Mouse (Mus musculus) heart, postnatal 0 days (tissue): Measurements from ENCODE around the gene Rnaseh2b. TPM values are rescaled to one million over a fixed set of nuclear protein-coding genes. Genes with fewer than 3 reads are reported as not detected.

Experiments
- ATAC-seq: fragments of 200-750 bp; cut with Nextera tagmentation; 2 replicates; pipeline ENCODE4 v1.8.0; 2017; ENCODE audit warnings: low read depth, moderate number of reproducible peaks, moderate library complexity; ENCODE audit not compliant: insufficient read depth
- DNase-seq: peaks from one replicate; pipeline ENCODE4 v3.0.0-alpha.2; 2016; ENCODE audit warnings: low spot score
- H3K27ac ChIP-seq: fragments of 300-500 bp; sonication (generic); 2 replicates; pipeline ENCODE4 v1.5.1; 2014; ENCODE audit warnings: low read depth, mild to moderate bottlenecking
- H3K27me3 ChIP-seq: fragments of 300-500 bp; sonication (generic); 2 replicates; pipeline ENCODE4 v1.6.1; 2014; ENCODE audit warnings: low read length, mixed read lengths; ENCODE audit not compliant: control insufficient read depth, insufficient read depth
- H3K36me3 ChIP-seq: fragments of 300-500 bp; sonication (generic); replicated peaks from 2 replicates; pipeline ENCODE4 v1.6.1; 2014; ENCODE audit warnings: low read length, mixed read lengths; ENCODE audit not compliant: control insufficient read depth, insufficient read depth
- H3K4me1 ChIP-seq: fragments of 300-500 bp; sonication (generic); 2 replicates; pipeline ENCODE4 v1.6.1; 2014; ENCODE audit warnings: antibody characterized with exemption; ENCODE audit not compliant: control insufficient read depth, insufficient read depth
- H3K4me2 ChIP-seq: fragments of 300-500 bp; sonication (generic); 2 replicates; pipeline ENCODE4 v1.6.1; 2014; ENCODE audit warnings: low read depth, mild to moderate bottlenecking, low read length, moderate library complexity
- H3K4me3 ChIP-seq: fragments of 300-500 bp; sonication (generic); 2 replicates; pipeline ENCODE4 v1.5.1; 2014; ENCODE audit warnings: low read depth, low read length
- H3K9ac ChIP-seq: fragments of 300-500 bp; sonication (generic); replicated peaks from 2 replicates; pipeline ENCODE4 v1.6.1; 2014; ENCODE audit warnings: low read depth, low read length, mixed read lengths
- H3K9me3 ChIP-seq: fragments of 300-500 bp; sonication (generic); replicated peaks from 2 replicates; pipeline ENCODE4 v1.6.1; 2016; ENCODE audit warnings: low read length; ENCODE audit not compliant: control insufficient read depth
- CTCF ChIP-seq: IDR thresholded peaks from 2 replicates; pipeline ENCODE4 v1.5.1; 2016; ENCODE audit warnings: antibody characterized with exemption, control low read depth, low read depth
- EP300 ChIP-seq: IDR thresholded peaks from 2 replicates; pipeline ENCODE4 v1.6.1; 2016; ENCODE audit warnings: antibody characterized with exemption, low read depth
- WGBS: fragments of 180-500 bp; shearing (Covaris S2); extraction: QIAGEN DNeasy Blood & Tissue Kit; methylation state at CpG from one replicate; pipeline ENCODE4 v1.1.7; 2014; 5-methylcytosine and 5-hydroxymethylcytosine counted together
- polyA plus RNA-seq: library from polyadenylated mRNA; unstranded; fragments of >200 nt; fragmentation: Nextera tagmentation; extraction: Ambion mirVana; gene quantifications from 2 replicates; pipeline ENCODE4 v1.2.1, GENCODE M21; 2015
- total RNA-seq: library from RNA; depleted of rRNA; stranded (reverse); fragments of >200 nt; gene quantifications from 2 replicates; pipeline ENCODE4 v1.2.3, GENCODE M21; 2014; ENCODE audit warnings: low replicate concordance

The Rnaseh2b gene
- total and polyA plus RNA-seq, 2 experiments from 2014 or later, result 23.9 to 38.0 TPM

GRCm38 (mm10) chr14:62291406-62291987, 892 bp upstream of the Rnaseh2b start:
- Histone ChIP-seq H3K4me2 (no peak overlapping the region), H3K4me3 (no peak overlapping the region), H3K4me1 (peaks cover 9% of the 10 kb centered on the region), H3K9ac (no peak overlapping the region), H3K27ac (no peak overlapping the region), H3K36me3 (no peaks in the 10 kb centered on the region), H3K27me3 (no peaks in the 10 kb centered on the region), H3K9me3 (no peaks in the 10 kb centered on the region)
- ATAC-seq (no peak), DNase-seq (no peak)
- 96% methylated on average over 1 of the region's 1 CpGs for WGBS
- TF ChIP-seq EP300, result no peak

GRCm38 (mm10) chr14:62292166-62292487, 262 bp upstream of the Rnaseh2b start:
- TF ChIP-seq CTCF, result no peak
- TF ChIP-seq EP300, result no peak
- Histone ChIP-seq H3K27me3 (no peaks in the 10 kb centered on the region), H3K4me2 (peak overlapping the region; percentile 97), H3K9ac (peak overlapping the region; percentile 50; the same call in 1 of the 2 replicates), H3K4me1 (peaks cover 9% of the 10 kb centered on the region), H3K4me3 (peak overlapping the region; percentile 51), H3K27ac (no peak overlapping the region), H3K9me3 (no peaks in the 10 kb centered on the region), H3K36me3 (no peaks in the 10 kb centered on the region)
- ATAC-seq (no peak), DNase-seq (no peak)
- WGBS, result 54% methylated on average over 7 of the region's 7 CpGs

- TF ChIP-seq CTCF (no peak), EP300 (no peak)
- ATAC-seq, result no peak
- WGBS, result 79% methylated on average over 1 of the region's 1 CpGs
Measured at GRCm38 (mm10) chr14:62298808-62299207, 6.4 kb downstream of the Rnaseh2b start.

GRCm38 (mm10) chr14:62300031-62300430, 7.6 kb downstream of the Rnaseh2b start:
- TF ChIP-seq CTCF (no peak), EP300 (no peak)
- WGBS, result 65% methylated on average over 3 of the region's 3 CpGs
- DNase-seq (peak; percentile 30), ATAC-seq (no peak)
- Histone ChIP-seq H3K9me3 (no peaks in the 10 kb centered on the region), H3K27ac (no peak overlapping the region), H3K4me3 (no peak overlapping the region), H3K9ac (no peak overlapping the region), H3K4me2 (no peak overlapping the region), H3K27me3 (no peaks in the 10 kb centered on the region), H3K36me3 (no peaks in the 10 kb centered on the region), H3K4me1 (no peaks in the 10 kb centered on the region)

More at GRCm38 (mm10) chr14:62298808-62299207, 6.4 kb downstream of the Rnaseh2b start:
- Histone ChIP-seq H3K27me3 (no peaks in the 10 kb centered on the region), H3K27ac (no peak overlapping the region), H3K4me3 (no peak overlapping the region), H3K36me3 (no peaks in the 10 kb centered on the region), H3K9ac (no peak overlapping the region), H3K4me1 (no peaks in the 10 kb centered on the region), H3K4me2 (no peak overlapping the region), H3K9me3 (no peaks in the 10 kb centered on the region)
- DNase-seq, result no peak

GRCm38 (mm10) chr14:62307555-62307954, 15.2 kb downstream of the Rnaseh2b start:
- WGBS, result 83% methylated on average over 1 of the region's 1 CpGs
- H3K27me3 ChIP-seq, result no peaks in the 10 kb centered on the region
- TF ChIP-seq EP300 (no peak), CTCF (no peak)
- no peak overlapping the region for H3K9ac ChIP-seq
- no peak overlapping the region for H3K4me3 ChIP-seq
- H3K27ac ChIP-seq, result no peak overlapping the region
- no peaks in the 10 kb centered on the region for H3K36me3 ChIP-seq
- H3K4me2 ChIP-seq, result no peak overlapping the region
- H3K9me3 ChIP-seq, result no peaks in the 10 kb centered on the region
- ATAC-seq (no peak), DNase-seq (no peak)
- H3K4me1 ChIP-seq, result peaks cover 14% of the 10 kb centered on the region

- H3K27ac ChIP-seq, result peak overlapping the region; percentile 71
- peak; percentile 68 for ATAC-seq
- H3K9me3 ChIP-seq, result no peaks in the 10 kb centered on the region
- H3K9ac ChIP-seq, result no peak overlapping the region
- DNase-seq, result peak; percentile 37
- no peaks in the 10 kb centered on the region for H3K36me3 ChIP-seq
- peaks cover 14% of the 10 kb centered on the region for H3K4me1 ChIP-seq
- no peak overlapping the region for H3K4me3 ChIP-seq
- H3K27me3 ChIP-seq, result no peaks in the 10 kb centered on the region
- no peak overlapping the region; the same call in 1 of the 2 replicates for H3K4me2 ChIP-seq
- WGBS, result 23% methylated on average over 2 of the region's 2 CpGs
- TF ChIP-seq CTCF (no peak), EP300 (no peak)
Measured at GRCm38 (mm10) chr14:62309026-62309425, 16.6 kb downstream of the Rnaseh2b start.
